Mouse (Mus musculus) left cerebral cortex, postnatal 10 days (tissue): ENCODE results near the gene Trpv6. TPM values are rescaled to one million over a fixed set of nuclear protein-coding genes. Genes with fewer than 3 reads are reported as not detected.

ENCODE experiments used
- DNase-seq, 2 experiments: peaks; one replicate each; pipeline ENCODE4 v3.0.0; 2021 to 2022; ENCODE audit warnings: low spot score in 2 of 2, mixed read lengths in 1 of 2; ENCODE audit errors: extremely low spot score in 1 of 2
- intact Hi-C: fragments of 180-260 bp; cut with DNase I; formaldehyde crosslinking; loops from one replicate; pipeline ENCODE4 v1.15.1; 2025
- total RNA-seq, 2 experiments: library from RNA; stranded (reverse); gene quantifications; 2 replicates each; pipeline ENCODE4 v1.2.3; 2021

Gene Trpv6
- 1 to 10 TPM; 1.7 to 2.1 TPM for total RNA-seq

DNA sequence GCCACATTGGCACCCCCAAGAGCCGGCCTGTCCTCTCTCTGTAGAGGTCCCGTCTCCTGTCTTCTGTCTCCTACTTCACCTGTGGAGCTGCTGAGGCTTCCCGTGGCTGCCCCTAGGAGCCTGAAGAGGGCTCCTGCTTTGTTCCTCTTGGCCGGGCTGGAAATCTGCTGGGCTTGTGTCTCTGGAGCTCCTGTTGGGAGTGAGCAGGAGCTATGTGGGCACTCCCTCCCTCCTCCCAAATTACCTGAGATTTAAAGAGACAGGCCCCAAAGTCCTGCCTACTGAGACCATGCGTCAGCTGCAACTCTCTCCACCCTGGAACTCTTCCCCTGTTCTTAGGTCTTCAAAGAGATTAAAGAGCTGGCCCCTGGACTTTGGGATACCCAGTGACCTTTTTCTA, at the start of gene Trpv6:
Gene Trpv6 (minus strand): TSS at position 228 of the 400 bp plus-strand sequence.
- no peak for DNase-seq
- intact Hi-C loops: no loop called here

DNA sequence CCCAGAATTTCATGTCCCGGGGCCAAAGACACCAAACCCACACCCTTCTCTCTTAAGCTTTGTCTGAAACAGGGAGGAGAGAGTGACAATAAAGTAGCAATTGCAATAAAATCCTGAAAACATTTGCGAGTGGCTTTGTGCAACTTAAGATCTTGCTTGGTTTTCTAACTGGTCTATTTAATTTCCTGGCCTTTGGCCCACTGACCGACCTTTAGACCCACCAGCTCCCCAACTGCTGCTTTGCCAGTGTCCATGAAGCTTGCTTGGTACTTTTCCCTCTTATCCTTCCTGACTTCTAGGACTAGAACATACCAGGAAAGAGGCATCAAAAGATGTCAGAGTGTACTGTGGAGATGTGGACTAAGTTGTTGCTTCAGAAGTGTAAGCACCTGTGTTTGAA, 49.4 kb upstream of the Trpv6 start:
- intact Hi-C loops: no loop called here
- DNase-seq: no peak

DNA sequence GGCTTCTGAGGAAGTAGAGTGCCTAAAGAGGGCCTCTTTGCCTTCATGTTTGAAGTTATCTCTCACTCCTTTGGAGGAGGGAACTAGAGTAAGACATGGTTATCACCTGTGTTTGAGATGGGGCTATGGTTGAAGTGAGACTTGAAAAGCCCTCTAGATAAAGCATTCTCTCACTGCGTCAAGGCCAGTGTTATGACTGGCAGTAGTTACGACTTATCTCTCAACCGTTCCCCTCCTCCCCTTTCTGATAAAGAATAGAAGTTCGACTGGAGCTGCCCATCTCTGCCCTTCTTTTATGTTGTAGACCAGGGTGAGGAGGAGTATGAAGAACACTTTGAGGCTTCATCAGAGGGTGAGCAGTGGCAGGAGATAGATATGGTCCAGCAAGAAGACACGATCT, 48.7 kb upstream of the Trpv6 start:
- no peak for DNase-seq
- intact Hi-C loops: no loop called here

GRCm38 (mm10) chr6:41684131-41684530, 47.9 kb upstream of the Trpv6 start, which contains the start of gene Llcfc1:
Gene Llcfc1, plus strand, starts transcription at chr6:41684431.
- intact Hi-C loops: no loop called here
- no peak for DNase-seq

GRCm38 (mm10) chr6:41681656-41682055, 45.5 kb upstream of the Trpv6 start:
- intact Hi-C loops: no loop called here
- DNase-seq: no peak

DNA sequence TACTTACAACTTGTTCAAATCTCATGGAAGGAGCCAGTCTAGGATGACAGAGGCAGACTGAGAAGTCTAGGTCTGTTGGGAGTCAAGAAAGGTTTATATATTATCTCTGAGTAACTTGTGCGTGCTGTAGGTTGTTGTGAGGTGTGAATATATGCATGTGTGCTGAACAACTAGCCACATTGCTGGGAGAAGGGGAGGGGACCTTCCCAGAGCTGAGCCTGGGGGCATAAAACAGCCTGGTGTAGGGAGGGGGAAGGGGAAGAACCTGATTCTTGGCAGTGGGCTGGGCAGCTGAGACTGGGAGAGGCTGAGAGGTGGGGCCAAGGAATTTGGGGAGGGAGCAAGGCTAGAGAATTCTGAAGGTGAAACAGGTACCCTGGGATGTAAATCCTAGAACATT, 44.5 kb upstream of the Trpv6 start, which contains the start of gene Trpv5:
Gene Trpv5 (minus strand): TSS at position 101 of the 400 bp plus-strand sequence.
- intact Hi-C loops: no loop called here
- DNase-seq: no peak

GRCm38 (mm10) chr6:41676530-41676929, 40.3 kb upstream of the Trpv6 start:
- intact Hi-C loops: no loop called here

DNA sequence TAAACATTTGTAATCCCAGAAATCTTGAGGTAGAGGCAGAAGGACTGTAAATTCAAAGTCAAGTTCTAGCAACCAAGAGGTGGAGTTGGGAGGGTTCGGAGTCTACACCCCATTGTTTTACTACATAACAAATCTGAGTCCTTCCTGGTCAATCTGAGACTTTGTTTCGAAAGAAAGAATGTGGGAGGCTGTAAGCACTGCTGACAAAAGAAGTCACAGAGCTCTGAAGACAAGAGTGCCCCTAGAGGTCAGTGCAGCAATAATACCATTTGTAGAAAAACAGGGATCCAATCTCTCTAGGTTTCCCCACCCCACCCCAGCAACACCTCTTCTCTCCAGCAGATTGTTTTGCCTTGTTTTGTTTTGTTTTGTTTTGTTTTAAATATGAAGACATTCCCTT, 26.1 kb upstream of the Trpv6 start:
- DNase-seq: no peak
- intact Hi-C loops: no loop called here

More at GRCm38 (mm10) chr6:41676530-41676929, 40.3 kb upstream of the Trpv6 start:
- DNase-seq: no peak

DNA sequence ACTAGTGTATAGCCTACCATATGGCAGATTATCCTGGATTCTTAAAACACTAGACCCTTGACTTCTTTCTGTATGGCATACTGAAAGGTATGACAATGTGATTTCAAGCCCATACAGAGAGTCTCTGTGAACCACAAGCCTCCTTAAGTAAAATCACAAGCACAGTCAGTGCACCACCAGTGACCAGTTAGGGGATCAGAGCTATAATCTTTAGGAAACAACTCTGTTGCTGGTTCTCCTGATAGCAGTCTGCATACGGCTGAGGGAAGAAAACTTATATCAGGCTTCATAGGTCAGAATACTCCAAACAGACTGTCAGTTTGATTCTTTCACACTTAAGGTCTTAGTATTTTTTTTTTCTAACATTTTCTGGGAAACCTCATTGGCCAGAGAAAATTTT, 22.3 kb upstream of the Trpv6 start:
- DNase-seq: no peak

GRCm38 (mm10) chr6:41654648-41655047, 18.4 kb upstream of the Trpv6 start:
- DNase-seq: no peak
- intact Hi-C loops: no loop called here

More for the DNA sequence above, 22.3 kb upstream of the Trpv6 start:
- intact Hi-C loops: no loop called here

- no peak for DNase-seq
- intact Hi-C loops: no loop called here
Measured at GRCm38 (mm10) chr6:41653173-41653572, 17.0 kb upstream of the Trpv6 start.

DNA sequence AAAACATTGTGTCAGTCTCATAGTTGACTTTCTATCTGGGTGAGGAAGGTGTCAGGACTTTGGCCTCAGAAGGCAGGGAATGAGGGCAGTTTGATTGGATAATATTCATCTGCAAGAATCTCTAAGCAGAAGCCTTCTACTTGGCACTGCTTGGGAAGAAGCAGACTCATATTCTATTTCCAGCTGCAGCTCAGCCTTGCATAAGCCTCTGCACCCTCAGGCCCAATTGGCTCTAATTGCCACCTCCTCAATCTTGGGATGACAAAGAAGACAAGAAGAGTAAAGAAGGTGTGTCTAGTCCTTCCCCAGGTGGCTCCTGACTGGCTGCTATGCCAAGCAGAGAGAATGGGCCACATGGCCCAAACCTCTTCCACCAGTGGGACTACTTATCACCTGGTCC, 10.5 kb upstream of the Trpv6 start:
- intact Hi-C loops: no loop called here
- no peak for DNase-seq

DNA sequence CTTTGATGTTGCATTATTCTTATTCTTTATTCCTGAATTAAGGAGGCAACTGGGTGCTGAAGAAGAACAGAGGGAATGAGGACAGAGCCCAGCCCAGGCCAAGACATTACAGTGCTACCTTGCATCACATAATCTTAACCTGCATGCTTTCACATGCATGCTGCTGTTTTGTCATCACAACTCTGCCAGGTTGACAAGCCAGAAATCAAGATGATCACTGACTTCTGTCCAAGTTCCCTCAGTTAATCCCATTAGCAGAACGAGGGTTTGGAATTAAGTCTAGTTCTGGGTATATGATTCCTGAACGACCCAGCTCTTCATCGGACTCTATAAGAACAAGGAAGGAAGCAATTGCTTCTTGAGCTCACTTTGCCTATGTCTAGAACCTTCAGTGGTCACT, 10.0 kb upstream of the Trpv6 start:
- no peak for DNase-seq
- intact Hi-C loops: no loop called here

DNA sequence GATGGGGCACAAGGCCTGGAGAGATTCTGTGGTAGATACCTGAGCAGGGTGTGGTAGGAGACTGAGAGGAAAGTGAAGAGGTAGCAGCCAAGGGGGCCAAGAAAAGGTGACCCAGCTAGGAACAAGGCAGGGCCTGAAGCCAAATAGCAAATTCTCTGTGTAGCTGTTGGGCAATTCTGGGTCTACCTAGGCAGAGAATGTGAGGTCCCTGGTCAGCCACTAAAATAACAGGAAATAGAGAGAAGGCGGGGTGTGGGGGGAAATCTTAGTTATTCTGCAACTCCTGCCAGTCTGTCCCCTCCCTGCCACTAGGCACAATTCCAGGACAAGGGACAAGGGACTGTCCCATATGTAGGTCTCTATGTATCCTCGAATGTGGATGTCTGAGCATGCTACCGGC, 7.0 kb upstream of the Trpv6 start:
- no peak for DNase-seq
- intact Hi-C loops: no loop called here

DNA sequence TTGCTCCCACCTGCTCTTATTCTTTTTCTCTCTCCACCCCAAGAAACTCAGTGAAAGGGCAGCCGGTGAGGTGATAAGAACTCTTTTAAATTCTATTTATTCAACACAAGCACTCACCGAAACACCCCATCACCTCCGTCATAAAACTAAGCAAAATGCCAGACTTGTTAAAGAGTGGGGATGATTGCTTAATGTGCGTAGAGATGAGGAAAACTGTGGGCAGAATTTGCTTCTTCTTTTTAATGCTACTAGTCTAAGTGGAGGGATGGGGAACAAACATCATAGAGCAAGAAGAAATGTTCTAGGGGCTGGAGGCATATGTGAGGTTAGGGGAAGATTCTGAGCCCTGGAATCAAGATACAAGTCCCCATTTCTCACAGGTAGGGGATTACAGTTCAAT, 6.6 kb upstream of the Trpv6 start:
- DNase-seq: no peak
- intact Hi-C loops: no loop called here

- no peak for DNase-seq
- intact Hi-C loops: no loop called here
Measured at GRCm38 (mm10) chr6:41641173-41641866, 5.1 kb upstream of the Trpv6 start.

GRCm38 (mm10) chr6:41640449-41640848, 4.2 kb upstream of the Trpv6 start:
- intact Hi-C loops: no loop called here
- DNase-seq: no peak

DNA sequence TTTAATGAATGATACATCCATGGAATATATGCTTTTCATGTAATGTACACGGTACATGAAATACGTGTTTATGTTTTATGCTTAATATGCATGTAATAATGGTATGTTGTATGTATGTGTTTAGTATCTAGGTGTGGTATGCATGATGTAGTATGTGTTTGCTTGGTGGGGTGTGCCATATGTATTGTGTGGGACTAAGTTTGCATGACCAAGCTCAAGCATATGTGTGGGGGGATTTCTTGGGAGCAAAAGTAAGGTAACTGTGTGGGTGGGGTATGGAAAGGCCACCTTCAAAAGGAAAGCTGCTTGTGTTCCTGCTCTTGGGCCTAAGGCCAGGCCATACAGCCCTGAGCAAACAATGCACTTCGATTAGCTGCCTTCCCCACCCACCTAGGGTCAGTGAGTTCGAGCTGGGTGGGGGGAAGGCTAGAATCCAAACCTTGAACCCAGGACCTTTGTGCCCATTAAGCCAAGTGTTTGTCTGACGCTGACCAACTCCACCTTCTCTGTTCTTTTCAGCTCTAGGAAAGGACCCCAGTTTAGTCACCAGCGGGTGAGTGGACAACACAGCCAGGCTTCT, 1.8 kb upstream of the Trpv6 start:
- intact Hi-C loops: no loop called here
- no peak for DNase-seq

- intact Hi-C loops: no loop called here
- no peak for DNase-seq
Measured at GRCm38 (mm10) chr6:41637393-41637792, 1.2 kb upstream of the Trpv6 start.

GRCm38 (mm10) chr6:41635211-41635610, 994 bp downstream of the Trpv6 start:
- intact Hi-C loops: no loop called here
- DNase-seq: no peak

GRCm38 (mm10) chr6:41631549-41631948, 4.7 kb downstream of the Trpv6 start:
- intact Hi-C loops: no loop called here
- DNase-seq: no peak
